Mouse (Mus musculus): Measurements from ENCODE around the gene Dock1.
A peak's percentile ranks its signal among the peaks of the same experiment; 100 is the strongest.

The Dock1 gene

DNA sequence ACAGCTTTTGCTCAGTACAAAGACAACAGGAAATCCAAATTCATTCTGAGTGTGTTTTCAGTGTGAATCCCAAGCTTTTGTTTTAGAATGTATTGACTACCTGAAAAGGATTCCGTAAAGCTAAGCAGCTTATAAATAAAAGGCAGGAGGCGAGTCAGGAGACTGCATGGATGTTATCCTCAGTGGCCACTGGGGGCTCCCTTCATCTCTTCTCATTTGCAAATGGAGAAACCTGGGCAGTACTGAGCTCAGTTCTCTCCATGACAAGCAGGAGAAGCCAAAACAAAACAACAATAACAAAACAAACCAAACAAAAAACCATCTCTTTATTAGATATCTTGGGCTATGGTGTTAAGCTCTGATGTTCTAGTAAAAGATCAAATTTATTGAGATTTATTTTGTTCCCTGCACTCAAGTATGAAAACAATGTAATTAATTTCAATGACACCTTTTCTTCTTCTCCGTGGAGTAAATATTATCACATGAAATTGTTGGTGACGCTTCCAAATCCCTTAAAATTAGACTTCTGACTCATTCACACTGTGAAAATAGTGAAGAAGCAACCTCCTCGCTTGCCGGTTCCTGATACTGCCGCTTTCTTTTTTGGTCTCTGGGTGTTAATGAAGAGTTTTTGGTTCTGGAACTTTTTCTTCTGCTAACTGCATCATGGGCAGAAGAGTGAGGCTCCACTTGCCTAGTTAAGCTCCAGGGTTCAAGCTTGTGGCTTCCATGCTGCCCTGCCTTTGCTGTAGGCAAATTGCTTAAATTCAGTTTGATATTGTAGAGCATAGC is 275.7 kb downstream of the Dock1 start:
- DNase-seq (ENCODE audit: extremely low read depth, low read depth, low spot score) = no peak

DNA sequence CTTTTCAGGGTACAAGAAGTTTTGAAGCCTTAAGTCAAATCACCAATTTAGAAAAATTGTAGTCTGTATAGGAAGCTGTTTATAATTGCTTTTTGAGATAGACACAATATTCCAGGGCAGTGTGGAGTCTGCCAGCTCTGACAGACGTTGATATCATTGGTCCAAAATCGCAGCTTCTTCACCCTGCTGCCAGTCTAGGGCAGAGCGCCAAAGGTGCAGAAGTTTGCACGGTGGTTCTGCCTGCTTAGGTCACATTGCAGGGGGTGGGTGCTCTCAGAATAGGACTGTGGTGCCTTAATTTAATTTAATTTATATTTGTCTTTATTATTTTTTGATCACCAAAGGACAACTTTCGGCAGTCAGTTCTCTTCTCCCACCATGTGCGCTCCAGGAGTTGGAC is 288.6 kb downstream of the Dock1 start:
- DNase-seq (ENCODE audit: extremely low read depth, low read depth, low spot score) = no peak

GRCm38 (mm10) chr7:134960871-134961270 is 290.4 kb downstream of the Dock1 start:
- DNase-seq (ENCODE audit: extremely low read depth, low read depth, low spot score) = no peak

GRCm38 (mm10) chr7:134961608-134962007 is 291.2 kb downstream of the Dock1 start:
- no peak for DNase-seq (ENCODE audit: extremely low read depth, low read depth, low spot score)

DNA sequence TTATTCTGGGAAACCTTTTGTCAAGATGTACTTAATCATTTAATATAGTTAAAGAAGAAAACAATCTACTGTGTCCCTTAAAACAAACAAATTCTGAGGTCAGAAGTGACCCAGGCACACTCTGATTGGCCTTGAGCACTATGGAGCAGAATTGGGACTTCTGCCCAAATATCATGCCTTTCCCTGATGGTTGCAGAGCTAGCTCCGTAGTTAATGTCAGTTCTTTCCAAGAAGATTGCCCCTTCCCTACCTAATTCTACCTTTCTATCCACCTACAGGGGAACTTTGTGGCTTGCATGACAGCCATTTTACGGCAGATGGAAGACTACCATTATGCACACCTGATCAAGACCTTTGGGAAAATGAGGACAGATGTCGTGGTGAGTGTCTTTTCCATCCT is 319.8 kb downstream of the Dock1 start:
- DNase-seq (ENCODE audit: extremely low read depth, low read depth, low spot score) = no peak

- DNase-seq (ENCODE audit: extremely low read depth, low read depth, low spot score) = no peak
Observed at GRCm38 (mm10) chr7:134990911-134991310, 320.5 kb downstream of the Dock1 start.

DNA sequence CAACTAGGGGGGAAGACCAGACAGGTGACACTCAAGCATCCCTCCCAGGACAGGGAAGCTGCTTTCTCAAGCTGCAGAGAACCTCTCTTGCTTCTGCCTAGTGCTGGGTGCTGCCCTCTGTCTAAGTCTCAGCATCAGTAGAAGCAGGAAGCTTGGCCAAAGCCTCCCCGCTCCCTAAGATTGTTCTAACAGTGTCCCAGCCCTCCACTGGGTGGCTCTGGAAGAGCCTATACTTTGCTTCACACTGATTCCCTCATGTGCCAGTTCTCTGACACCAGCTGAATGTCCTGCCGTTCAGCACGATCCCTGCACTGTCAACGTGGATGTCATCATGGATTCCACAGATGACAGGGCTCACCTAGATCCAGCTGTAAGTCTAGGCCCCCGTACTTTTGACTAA is 324.5 kb downstream of the Dock1 start:
- DNase-seq (ENCODE audit: extremely low read depth, low read depth, low spot score) = no peak

DNA sequence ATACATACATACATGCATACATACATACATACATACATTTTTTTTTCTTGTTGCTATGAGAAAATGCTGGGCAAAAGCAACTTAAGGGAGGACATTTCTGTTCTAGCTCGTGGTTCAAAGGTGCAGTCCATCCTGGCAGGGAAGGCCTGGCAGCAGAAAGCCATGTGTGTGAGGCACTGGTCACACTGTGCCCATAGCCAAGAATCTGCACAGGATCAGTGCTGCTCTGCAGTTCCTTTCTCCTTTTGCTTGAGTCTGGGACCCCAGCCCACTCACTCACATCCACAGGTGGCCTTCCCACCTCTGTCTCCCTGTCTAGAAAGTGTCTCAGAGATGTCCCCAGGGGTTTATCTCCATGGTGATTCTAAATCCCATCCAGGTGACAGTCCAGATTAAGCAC is 331.8 kb downstream of the Dock1 start:
- DNase-seq (ENCODE audit: extremely low read depth, low read depth, low spot score) = no peak

DNA sequence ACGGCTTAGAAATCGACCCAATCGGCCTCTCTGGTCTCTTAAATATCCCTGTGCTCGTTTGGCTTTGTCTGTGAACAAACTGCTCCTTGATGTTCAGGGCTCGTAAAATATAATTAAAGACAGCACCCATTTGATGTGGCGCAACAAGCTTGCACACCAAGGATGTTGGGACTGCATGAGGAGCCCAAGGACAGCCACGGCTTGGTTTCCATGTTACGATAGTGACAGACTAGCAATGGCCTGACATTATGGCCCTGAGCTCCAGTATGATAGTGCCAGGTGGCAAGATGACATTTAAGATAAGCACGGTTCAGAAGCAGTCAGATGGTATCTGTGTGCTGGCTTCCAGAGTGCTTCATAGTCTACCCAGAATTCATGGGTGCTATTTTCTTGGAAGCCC is 332.4 kb downstream of the Dock1 start:
- peak; percentile 87 for DNase-seq (ENCODE audit: extremely low read depth, low read depth, low spot score)

- DNase-seq (ENCODE audit: extremely low read depth, low read depth, low spot score) = no peak
Observed at GRCm38 (mm10) chr7:135005964-135006560, 335.6 kb downstream of the Dock1 start.

- no peak for DNase-seq (ENCODE audit: extremely low read depth, low read depth, low spot score)
Observed at GRCm38 (mm10) chr7:135008021-135008420, 337.6 kb downstream of the Dock1 start.

- DNase-seq (ENCODE audit: extremely low read depth, low read depth, low spot score) = no peak
Observed at GRCm38 (mm10) chr7:135010997-135011396, 340.5 kb downstream of the Dock1 start.

- DNase-seq (ENCODE audit: extremely low read depth, low read depth, low spot score) = no peak
Observed at GRCm38 (mm10) chr7:135017531-135017930, 347.1 kb downstream of the Dock1 start.

GRCm38 (mm10) chr7:135020762-135021161 is 350.3 kb downstream of the Dock1 start:
- no peak for DNase-seq (ENCODE audit: extremely low read depth, low read depth, low spot score)

- DNase-seq (ENCODE audit: extremely low read depth, low read depth, low spot score) = no peak
Observed at GRCm38 (mm10) chr7:135021544-135022100, 351.2 kb downstream of the Dock1 start.

DNA sequence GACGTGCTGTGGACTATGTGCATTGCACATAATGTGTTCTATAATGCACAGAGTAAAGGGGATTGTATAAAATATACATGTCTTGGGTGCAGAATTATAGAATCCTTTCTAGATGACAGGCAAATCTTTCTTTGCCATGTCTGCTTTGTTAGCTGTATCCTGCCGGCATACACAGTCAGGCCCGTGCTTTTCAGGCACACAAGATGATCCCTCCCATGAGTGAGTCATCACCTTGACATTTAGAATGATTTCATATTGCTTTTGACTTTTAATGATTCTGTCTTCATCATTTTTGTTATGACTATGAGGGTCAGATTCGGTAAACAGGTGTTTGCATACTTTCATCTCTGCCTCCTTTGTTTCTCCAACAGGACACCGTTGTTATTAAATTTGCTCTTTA is 354.1 kb downstream of the Dock1 start:
- DNase-seq (ENCODE audit: extremely low read depth, low read depth, low spot score) = no peak

DNA sequence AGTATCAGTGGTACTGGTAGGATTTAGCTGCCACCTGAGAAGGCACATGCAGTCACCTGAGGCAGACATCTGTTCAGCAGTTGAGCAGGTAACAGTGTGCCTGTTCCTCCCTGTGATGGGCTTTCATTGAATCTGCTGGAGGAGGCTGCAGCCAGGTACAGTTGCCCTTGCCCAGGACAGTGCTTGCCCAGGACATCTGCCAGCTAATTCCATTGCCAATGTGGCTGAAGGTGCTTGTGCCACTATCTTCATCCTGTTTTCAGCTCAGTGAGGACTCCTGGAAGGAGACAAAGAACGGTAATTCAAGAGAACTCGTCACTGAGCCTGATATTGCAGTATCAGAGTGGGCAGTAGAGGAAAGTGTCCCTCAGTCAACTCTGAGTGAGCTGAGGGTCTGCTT is 358.3 kb downstream of the Dock1 start:
- no peak for DNase-seq (ENCODE audit: extremely low read depth, low read depth, low spot score)

DNA sequence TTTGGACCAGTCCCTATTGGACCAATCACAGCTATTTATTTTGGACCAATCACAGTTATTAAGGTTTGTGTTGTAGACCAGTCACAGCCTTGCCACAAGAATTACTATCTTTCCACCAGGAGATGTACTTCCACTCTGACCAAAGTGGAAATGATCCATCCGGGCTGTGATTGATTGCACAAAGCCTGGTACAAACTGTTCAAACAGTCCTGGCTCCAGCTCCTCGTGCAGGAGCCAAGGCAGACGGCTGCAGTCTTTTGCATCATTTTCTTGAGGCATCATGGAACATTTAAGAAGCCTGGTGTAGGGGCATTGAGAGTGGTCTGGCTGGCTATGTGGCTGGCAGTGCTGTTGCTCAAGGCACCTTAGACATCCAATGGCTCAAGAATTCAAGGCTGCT is 358.7 kb downstream of the Dock1 start:
- peak; percentile 49 for DNase-seq (ENCODE audit: extremely low read depth, low read depth, low spot score)

DNA sequence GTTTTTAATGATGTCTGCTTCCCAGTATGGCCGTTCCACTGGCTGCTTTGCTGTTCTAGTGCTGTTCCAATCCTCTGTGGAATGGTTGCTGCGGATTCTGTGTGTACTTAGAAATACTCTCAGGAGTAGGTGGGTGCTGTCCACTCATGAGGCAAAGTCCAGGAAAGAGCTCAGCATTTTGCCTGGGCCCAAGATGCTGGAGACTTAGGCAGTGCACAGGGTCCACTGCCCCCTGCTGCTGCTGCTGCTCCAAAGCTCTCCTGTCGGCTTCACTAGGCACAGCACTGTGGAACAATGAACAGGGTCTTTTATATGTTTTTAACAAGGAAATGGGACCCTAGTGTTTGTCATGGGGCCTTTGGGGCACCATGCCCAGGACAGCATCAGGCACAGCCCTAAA is 361.0 kb downstream of the Dock1 start:
- no peak for DNase-seq (ENCODE audit: extremely low read depth, low read depth, low spot score)

DNA sequence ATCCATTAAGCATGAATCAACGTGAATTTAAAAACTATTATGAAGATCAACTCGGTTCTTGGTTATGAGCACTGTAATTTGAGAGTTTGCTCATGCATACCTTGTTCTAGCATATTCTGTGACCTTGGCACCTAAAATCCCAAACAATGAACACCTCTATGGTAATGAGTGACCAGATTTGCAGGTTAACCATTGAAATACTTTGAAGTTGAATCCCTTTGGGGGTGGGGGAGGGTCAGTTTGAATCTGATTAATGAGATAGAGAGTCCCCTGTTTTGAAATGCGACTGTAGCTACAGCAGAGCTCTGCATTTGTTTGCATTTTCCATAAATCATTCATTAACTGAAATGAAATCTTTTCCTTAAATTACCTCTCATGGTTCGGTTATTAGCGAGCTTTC is 364.4 kb downstream of the Dock1 start:
- no peak for DNase-seq (ENCODE audit: extremely low read depth, low read depth, low spot score)

DNA sequence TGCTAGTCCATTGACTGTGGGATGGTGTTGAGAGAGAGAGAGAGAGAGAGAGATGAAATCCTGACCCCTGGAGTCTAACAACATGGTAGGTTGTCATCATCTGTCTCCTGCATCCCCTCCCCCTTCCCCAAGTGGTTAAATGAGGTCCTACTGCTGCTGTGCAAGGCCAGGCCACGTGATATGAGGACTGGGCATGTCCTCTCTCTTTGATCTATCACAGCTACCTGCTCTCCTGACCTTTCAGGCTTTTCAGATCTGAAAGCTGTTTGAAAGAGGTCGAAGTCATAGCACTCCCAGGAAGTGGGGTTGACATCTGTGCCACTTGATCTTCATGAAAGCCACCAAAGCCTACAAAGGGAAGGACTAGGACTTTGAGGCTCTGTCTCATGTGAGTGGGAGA is 365.2 kb downstream of the Dock1 start:
- no peak for DNase-seq (ENCODE audit: extremely low read depth, low read depth, low spot score)

DNA sequence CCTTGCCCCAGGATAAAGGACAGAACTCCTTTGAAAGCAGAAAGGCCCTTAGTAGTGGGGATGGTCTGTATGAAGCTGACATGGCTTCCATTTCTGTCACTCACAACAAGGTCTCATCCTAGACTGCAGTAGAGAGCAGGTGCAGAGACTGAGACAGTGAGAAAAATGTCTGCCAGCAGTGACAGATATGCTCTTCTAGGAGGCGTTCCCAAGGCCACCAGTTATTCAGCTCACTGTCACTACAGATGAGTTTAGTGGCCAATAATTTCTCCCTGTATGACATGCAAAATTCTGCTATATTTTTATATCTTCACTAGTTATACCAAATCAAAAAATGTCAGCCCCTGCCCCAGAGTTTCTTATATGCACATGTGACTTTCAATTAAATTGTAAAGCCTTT is 368.5 kb downstream of the Dock1 start:
- DNase-seq (ENCODE audit: extremely low read depth, low read depth, low spot score) = no peak

All from fat pad, adult 2 months (tissue).